Comparison of ENCODE assay signal across 20 mouse cellular contexts in genomic region chr16:31037431-31037830, GRCm38 (mm10).
"Had no signal": no experiment of that assay in that cellular context is flagged by ENCODE, and none has a peak within 500 bp of the region (broad histone marks: within the 10 kb centered on the region; RNA-seq: fewer than 3 reads in every experiment).

No protein-coding gene starts in this region.

- H3K4me3 ChIP-seq: kidney, embryonic 15.5 days; layer of hippocampus, adult 2 months; liver, embryonic 15.5 days; lung, embryonic 15.5 days; megakaryocyte, embryonic 14.5 days; midbrain, embryonic 10.5 days; midbrain, embryonic 13.5 days had no signal

- H3K36me3 ChIP-seq: liver, embryonic 15.5 days; lung, embryonic 15.5 days; midbrain, embryonic 13.5 days had no signal

- H3K4me1 ChIP-seq: liver, embryonic 15.5 days had no signal

- H3K9me3 ChIP-seq: kidney, embryonic 15.5 days; liver, embryonic 15.5 days; lung, embryonic 15.5 days; midbrain, embryonic 10.5 days had no signal

- H3K27ac ChIP-seq: kidney, embryonic 15.5 days; layer of hippocampus, adult 2 months; liver, embryonic 15.5 days; lung, embryonic 15.5 days; midbrain, embryonic 10.5 days; midbrain, embryonic 13.5 days; stomach, postnatal 0 days had no signal

- DNase-seq: kidney, adult 8-10 months; kidney, postnatal 10 days; layer of hippocampus, adult 9-11 months; lung, adult 18-20 months; lung, postnatal 10 days; lung, postnatal 36 days; right cerebral cortex, adult 18-20 months; right cerebral cortex, postnatal 14 days; right cerebral cortex, postnatal 4 days; thymus, adult 2 months; thymus, postnatal 25 days had no signal

- H3K27me3 ChIP-seq: kidney, embryonic 15.5 days; liver, embryonic 15.5 days; lung, embryonic 15.5 days; midbrain, embryonic 13.5 days had no signal

- H3K9ac ChIP-seq: kidney, embryonic 15.5 days; liver, embryonic 15.5 days; lung, embryonic 15.5 days; midbrain, embryonic 13.5 days had no signal

- H3K4me2 ChIP-seq: kidney, embryonic 15.5 days; liver, embryonic 11.5 days; liver, embryonic 15.5 days; lung, embryonic 15.5 days; midbrain, embryonic 13.5 days had no signal

- ATAC-seq: midbrain, embryonic 13.5 days had no signal
